ENCODE assay signal across 14 mouse cellular contexts in the genomic region with DNA sequence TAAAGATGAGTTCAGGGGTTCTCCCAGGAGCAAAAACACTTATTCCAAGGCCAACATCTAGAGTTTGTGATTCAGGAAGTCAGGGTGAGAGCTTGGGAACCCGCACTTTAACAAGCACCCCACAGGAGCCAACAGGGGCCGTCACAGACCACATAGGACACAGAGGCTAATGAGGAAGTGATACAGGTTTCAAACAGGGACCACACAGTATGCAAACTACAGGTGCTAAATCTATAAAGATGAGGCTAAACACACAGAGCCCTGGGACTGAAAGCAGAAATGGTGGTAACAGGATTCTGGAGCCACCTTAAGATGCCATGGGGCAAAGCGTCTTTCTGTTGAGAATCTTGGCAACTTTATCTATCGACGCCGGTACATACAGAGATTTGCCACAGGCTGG. TPM values are rescaled to one million over a fixed set of nuclear protein-coding genes. Genes with fewer than 3 reads are reported as not detected.
DNase-seq lines count a peak whose midpoint lies in the region; ATAC-seq and TF ChIP-seq lines count a peak whose summit lies in the region.
"Had no signal": no experiment of that assay in that cellular context is flagged by ENCODE, and none has a peak within 500 bp of the region (broad histone marks: within the 10 kb centered on the region; RNA-seq: fewer than 3 reads in every experiment).

No protein-coding gene starts in this region.

- no peak for ATAC-seq in hindbrain, embryonic 12.5 days (ENCODE audit: low FRiP score)
- no peak for ATAC-seq in midbrain, embryonic 14.5 days (ENCODE audit: low FRiP score, low TSS enrichment)
- no peak for ATAC-seq in stomach, postnatal 0 days (ENCODE audit: low FRiP score, low TSS enrichment)

- H3K36me3 ChIP-seq in spleen, adult 2 months (ENCODE audit: control insufficient read depth, insufficient read depth, low read length) = no peaks in the 10 kb centered on the region
- no peaks in the 10 kb centered on the region for H3K36me3 ChIP-seq in hindbrain, embryonic 12.5 days
- H3K36me3 ChIP-seq in midbrain, embryonic 14.5 days (ENCODE audit: control insufficient read depth, insufficient read depth, low read length) = no peaks in the 10 kb centered on the region
- no peaks in the 10 kb centered on the region for H3K36me3 ChIP-seq in stomach, postnatal 0 days (ENCODE audit: control insufficient read depth, insufficient read depth, low read length)
- H3K36me3 ChIP-seq: liver, embryonic 13.5 days had no signal

- no peaks in the 10 kb centered on the region for H3K9me3 ChIP-seq in hindbrain, embryonic 12.5 days (replicated peaks)
- no peaks in the 10 kb centered on the region for H3K9me3 ChIP-seq in midbrain, embryonic 14.5 days (ENCODE audit: control insufficient read depth, low read length)
- no peaks in the 10 kb centered on the region for H3K9me3 ChIP-seq in stomach, postnatal 0 days (ENCODE audit: control insufficient read depth, low read length)
- H3K9me3 ChIP-seq: liver, embryonic 13.5 days had no signal

- no peak overlapping the region for H3K9ac ChIP-seq in hindbrain, embryonic 12.5 days
- no peak overlapping the region for H3K9ac ChIP-seq in midbrain, embryonic 14.5 days (replicated peaks; ENCODE audit: low read length)
- H3K9ac ChIP-seq in stomach, postnatal 0 days (ENCODE audit: low read length) = no peak overlapping the region
- H3K9ac ChIP-seq: liver, embryonic 13.5 days had no signal

- DNase-seq in spleen, adult 2 months (ENCODE audit: low read depth in 1 of 2, low spot score in 2 of 2) = peak; percentile 20 to 37
- no peak for DNase-seq in spleen, adult 12 weeks (ENCODE audit: low spot score)
- DNase-seq in midbrain, embryonic 14.5 days = no peak
- DNase-seq in stomach, postnatal 0 days (ENCODE audit: low spot score) = no peak
- no peak for DNase-seq in adrenal gland, adult (ENCODE audit: inconsistent age in 2 of 2, low spot score in 1 of 2)
- DNase-seq in cerebellum, adult 9-10 months = no peak
- DNase-seq: cerebellum, postnatal 36 days; kidney, adult 8-10 months; layer of hippocampus, adult 9-11 months; left cerebral cortex, postnatal 4 days; liver, embryonic 13.5 days; lung, postnatal 10 days had no signal

- 53% methylated on average over 6 of the region's 6 CpGs for WGBS in spleen, adult 2 months
- 87% methylated on average over 6 of the region's 6 CpGs for WGBS in hindbrain, embryonic 12.5 days
- 85% methylated on average over 6 of the region's 6 CpGs for WGBS in midbrain, embryonic 14.5 days
- WGBS in stomach, postnatal 0 days = 88% methylated on average over 6 of the region's 6 CpGs

- no peak for TF ChIP-seq CTCF in spleen, adult 2 months (IDR thresholded peaks at IDR 0.05; ENCODE audit: extremely low read depth, insufficient read depth, insufficient read length, insufficient replicate concordance)
- no peak for TF ChIP-seq CTCF in stomach, postnatal 0 days (IDR thresholded peaks at IDR 0.05; ENCODE audit: low read depth)

- no peaks in the 10 kb centered on the region for H3K27me3 ChIP-seq in spleen, adult 2 months (ENCODE audit: control insufficient read depth, insufficient read depth, low read length)
- no peaks in the 10 kb centered on the region for H3K27me3 ChIP-seq in hindbrain, embryonic 12.5 days
- H3K27me3 ChIP-seq in midbrain, embryonic 14.5 days (ENCODE audit: control insufficient read depth, insufficient read depth, low read length) = no peaks in the 10 kb centered on the region
- H3K27me3 ChIP-seq in stomach, postnatal 0 days (ENCODE audit: control insufficient read depth, insufficient read depth, low read length) = no peaks in the 10 kb centered on the region
- H3K27me3 ChIP-seq: liver, embryonic 13.5 days had no signal

- TF ChIP-seq POLR2A in spleen, adult 2 months (IDR thresholded peaks at IDR 0.05; ENCODE audit: low read depth, low read length) = no peak

- no peak overlapping the region for H3K4me3 ChIP-seq in spleen, adult 2 months (ENCODE audit: extremely low read depth, insufficient read depth, insufficient read length)
- no peak overlapping the region for H3K4me3 ChIP-seq in hindbrain, embryonic 12.5 days
- H3K4me3 ChIP-seq in midbrain, embryonic 14.5 days (replicated peaks; ENCODE audit: low read depth, low read length) = no peak overlapping the region
- no peak overlapping the region for H3K4me3 ChIP-seq in stomach, postnatal 0 days (ENCODE audit: low read depth, low read length)
- H3K4me3 ChIP-seq: liver, embryonic 13.5 days; myocyte had no signal

- H3K4me1 ChIP-seq in spleen, adult 2 months (ENCODE audit: control insufficient read depth, insufficient read depth, insufficient read length) = peaks cover 11% of the 10 kb centered on the region; the same call in 1 of the 2 replicates
- H3K4me1 ChIP-seq in hindbrain, embryonic 12.5 days = peaks cover 55% of the 10 kb centered on the region
- peaks cover 43% of the 10 kb centered on the region for H3K4me1 ChIP-seq in midbrain, embryonic 14.5 days (ENCODE audit: control insufficient read depth, insufficient read depth, low read length)
- H3K4me1 ChIP-seq in stomach, postnatal 0 days (replicated peaks; ENCODE audit: control insufficient read depth, insufficient read depth) = no peaks in the 10 kb centered on the region
- H3K4me1 ChIP-seq: liver, embryonic 13.5 days had no signal

- H3K27ac ChIP-seq in spleen, adult 2 months (ENCODE audit: insufficient read depth, low read length) = no peak overlapping the region
- peak overlapping the region; percentile 81; the same call in 1 of the 2 replicates for H3K27ac ChIP-seq in hindbrain, embryonic 12.5 days
- H3K27ac ChIP-seq in midbrain, embryonic 14.5 days (replicated peaks; ENCODE audit: low read depth, low read length) = peak overlapping the region; percentile 76
- H3K27ac ChIP-seq in stomach, postnatal 0 days (replicated peaks) = no peak overlapping the region
- H3K27ac ChIP-seq: liver, embryonic 13.5 days had no signal

- H3K4me2 ChIP-seq in hindbrain, embryonic 12.5 days (replicated peaks) = no peak overlapping the region
- H3K4me2 ChIP-seq in midbrain, embryonic 14.5 days (ENCODE audit: low read length) = no peak overlapping the region
- no peak overlapping the region for H3K4me2 ChIP-seq in stomach, postnatal 0 days (replicated peaks; ENCODE audit: low read depth)
- H3K4me2 ChIP-seq: liver, embryonic 13.5 days had no signal

- no peak for TF ChIP-seq EP300 in stomach, postnatal 0 days (optimal IDR thresholded peaks at IDR 0.05)

RNA-seq across cellular contexts. Expression of a gene that starts 27.2 kb away (rescaled TPM):
- 2.7 and 3.5 TPM in 2 replicates for polyA plus RNA-seq in spleen, adult 2 months (2012; rRNA removed)
- 34.2 and 36.9 TPM in 2 replicates for polyA plus RNA-seq in hindbrain, embryonic 12.5 days (2016; fragmentation: Nextera tagmentation; extraction: Ambion mirVana)
- polyA plus RNA-seq in midbrain, embryonic 14.5 days (2014; fragmentation: Nextera tagmentation; extraction: Ambion mirVana) = 33.2 and 34.5 TPM in 2 replicates
- polyA plus RNA-seq in stomach, postnatal 0 days (2015; fragmentation: Nextera tagmentation; extraction: Ambion mirVana) = 4.9 and 5.4 TPM in 2 replicates

Comparison
In these comparisons a context has a peak if more than half of its experiments do, and no peak if none do; other contexts are left out.
1. DNase-seq: peak in spleen, adult 2 months (2 of 2); none in spleen, adult 12 weeks (single experiment), midbrain, embryonic 14.5 days (single experiment), stomach, postnatal 0 days (single experiment), adrenal gland, adult (0 of 2) and cerebellum, adult 9-10 months (single experiment).
2. H3K27ac ChIP-seq: peak in hindbrain, embryonic 12.5 days (single experiment) and midbrain, embryonic 14.5 days (single experiment); none in spleen, adult 2 months (single experiment) and stomach, postnatal 0 days (single experiment).